Mouse (Mus musculus) stomach, embryonic 16.5 days (tissue): ENCODE results near the gene Cdk18. TPM values are rescaled to one million over a fixed set of nuclear protein-coding genes. Genes with fewer than 3 reads are reported as not detected.

Source experiments
- ATAC-seq: fragments of 200-750 bp; cut with Nextera tagmentation; 2 replicates; pipeline ENCODE4 v1.8.0; 2017; ENCODE audit warnings: moderate number of reproducible peaks, moderate TSS enrichment; ENCODE audit not compliant: insufficient read depth, low FRiP score
- H3K27ac ChIP-seq: fragments of 300-500 bp; sonication (generic); 2 replicates; pipeline ENCODE4 v1.5.1; 2014; ENCODE audit warnings: low read length
- H3K27me3 ChIP-seq: fragments of 300-500 bp; sonication (generic); 2 replicates; pipeline ENCODE4 v1.6.1; 2014; ENCODE audit warnings: low read length, control low read depth, mixed read lengths; ENCODE audit not compliant: control insufficient read depth, insufficient read depth
- H3K36me3 ChIP-seq: fragments of 300-500 bp; sonication (generic); 2 replicates; pipeline ENCODE4 v1.6.1; 2014; ENCODE audit warnings: low read length; ENCODE audit not compliant: control insufficient read depth, insufficient read depth
- H3K4me1 ChIP-seq: fragments of 300-500 bp; sonication (generic); 2 replicates; pipeline ENCODE4 v1.6.1; 2014; ENCODE audit warnings: low read length, control low read depth, mixed read lengths; ENCODE audit not compliant: control insufficient read depth, insufficient read depth
- H3K4me2 ChIP-seq: fragments of 300-500 bp; sonication (generic); 2 replicates; pipeline ENCODE4 v1.6.1; 2014; ENCODE audit warnings: low read depth, low read length, mixed read lengths
- H3K4me3 ChIP-seq: fragments of 300-500 bp; sonication (generic); replicated peaks from 2 replicates; pipeline ENCODE4 v1.5.1; 2014; ENCODE audit warnings: mild to moderate bottlenecking, low read length
- H3K9ac ChIP-seq: fragments of 300-500 bp; sonication (generic); 2 replicates; pipeline ENCODE4 v1.6.1; 2014; ENCODE audit warnings: low read length
- H3K9me3 ChIP-seq: fragments of 300-500 bp; sonication (generic); replicated peaks from 2 replicates; pipeline ENCODE4 v1.6.1; 2016; ENCODE audit warnings: low read length, control low read depth; ENCODE audit not compliant: control insufficient read depth
- WGBS: fragments of 180-500 bp; shearing (Covaris S2); extraction: QIAGEN DNeasy Blood & Tissue Kit; methylation state at CpG from one replicate; pipeline ENCODE4 v1.1.7; 2014; 5-methylcytosine and 5-hydroxymethylcytosine counted together
- polyA plus RNA-seq: library from polyadenylated mRNA; unstranded; fragments of >200 nt; fragmentation: Nextera tagmentation; extraction: Ambion mirVana; gene quantifications from 2 replicates; pipeline ENCODE4 v1.2.1, GENCODE M21; 2015

The Cdk18 gene
- 6.9 and 7.4 TPM in 2 replicates for polyA plus RNA-seq

DNA sequence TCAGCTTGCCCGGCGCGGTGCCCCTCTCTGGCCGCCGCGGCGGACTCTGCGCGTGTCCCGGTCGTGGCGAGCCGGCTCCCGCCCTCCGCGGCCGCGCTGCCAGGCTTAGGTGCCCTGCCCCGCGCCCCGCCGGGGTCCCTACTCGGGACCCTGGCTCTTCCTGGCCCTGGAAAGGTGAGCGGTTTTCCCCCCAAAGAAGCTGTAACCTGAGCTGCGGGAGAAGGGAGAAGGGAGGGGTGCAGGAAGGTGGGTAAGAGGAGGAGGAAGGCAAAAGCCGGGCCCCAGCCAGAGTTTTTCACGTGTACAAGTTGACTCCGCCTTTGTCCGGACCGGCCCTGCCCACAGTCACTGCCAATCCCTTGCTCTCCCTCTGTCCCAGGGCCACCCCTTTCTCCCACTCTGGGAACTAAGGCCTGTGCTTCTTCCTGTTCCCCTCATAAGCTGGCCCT is at the start of gene Cdk18:
TSS of gene Cdk18 (minus strand) at position 269 of the 449 bp plus-strand sequence.
- Histone ChIP-seq H3K9me3 (no peaks in the 10 kb centered on the region), H3K4me3 (peak within 1 kb of the TSS; percentile 61)
- ATAC-seq: peak; percentile 91

DNA sequence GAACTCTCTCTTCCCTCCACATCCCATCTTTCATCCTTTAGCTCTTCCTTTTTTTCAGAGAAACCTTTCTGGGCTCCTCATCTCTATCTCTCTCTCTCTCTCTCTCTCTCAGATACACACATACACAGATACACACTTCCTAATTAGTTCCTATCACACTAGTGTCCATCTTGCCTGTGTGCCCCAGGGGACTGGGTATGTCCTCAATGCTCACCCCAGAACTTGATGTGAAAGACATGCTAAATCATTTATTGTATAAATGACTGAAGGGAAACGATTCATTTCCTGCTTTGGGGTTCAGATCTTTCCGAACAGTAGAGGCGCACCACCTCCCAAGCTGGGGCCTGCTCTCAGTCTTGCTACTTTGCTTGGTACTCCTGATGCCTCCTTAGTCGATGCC is 49.7 kb upstream of the Cdk18 start:
- ATAC-seq: no peak
- H3K27me3 ChIP-seq: peaks cover 69% of the 10 kb centered on the region
- 44% methylated on average over 4 of the region's 4 CpGs for WGBS

More for the DNA sequence above, at the start of gene Cdk18:
- Histone ChIP-seq H3K27me3 (no peaks in the 10 kb centered on the region), H3K4me2 (peak within 1 kb of the TSS; percentile 94), H3K36me3 (no peaks in the 10 kb centered on the region), H3K4me1 (peaks cover 5% of the 10 kb centered on the region; the same call in 1 of the 2 replicates), H3K9ac (peak within 1 kb of the TSS; percentile 75), H3K27ac (peak within 1 kb of the TSS; percentile 50)
- under 1% methylated on average over 30 of the region's 30 CpGs for WGBS

DNA sequence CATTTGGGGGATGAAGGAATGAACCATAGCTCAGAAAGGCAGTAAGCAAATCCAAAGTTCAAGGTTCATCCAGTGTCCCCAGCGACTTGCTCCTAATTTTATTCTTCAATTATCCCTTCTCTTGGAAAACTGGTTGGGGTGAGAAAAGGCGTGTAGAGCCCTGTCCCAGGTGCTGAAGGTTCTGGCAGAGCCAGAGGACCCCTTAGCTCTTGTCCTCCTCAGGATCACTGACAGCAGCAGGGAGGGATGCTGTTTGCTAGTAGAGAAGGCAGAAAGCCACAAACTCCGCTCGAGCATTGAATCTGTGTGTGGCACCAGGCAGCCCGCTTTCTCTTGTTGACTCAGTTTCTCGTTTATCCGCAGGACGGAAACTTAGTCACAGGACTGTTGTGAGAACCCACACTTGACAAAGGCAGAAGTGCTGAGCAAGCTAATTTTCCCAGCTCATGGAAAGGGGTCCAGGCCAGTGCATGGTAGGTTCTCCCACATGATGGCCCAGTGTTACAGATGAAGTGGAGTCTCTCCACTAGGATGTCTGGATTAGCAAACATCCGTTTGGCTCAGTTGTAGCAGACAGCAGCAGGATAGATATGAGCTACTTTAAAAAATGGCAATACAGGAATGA is 49.1 kb upstream of the Cdk18 start:
- H3K36me3 ChIP-seq: no peaks in the 10 kb centered on the region
- no peaks in the 10 kb centered on the region for H3K4me1 ChIP-seq
- H3K9me3 ChIP-seq: no peaks in the 10 kb centered on the region
- H3K27me3 ChIP-seq: peaks cover 63% of the 10 kb centered on the region
- no peak overlapping the region for H3K4me2 ChIP-seq
- 27% methylated on average over 9 of the region's 9 CpGs for WGBS
- no peak overlapping the region for H3K27ac ChIP-seq
- ATAC-seq: no peak
- no peak overlapping the region for H3K9ac ChIP-seq
- H3K4me3 ChIP-seq: no peak overlapping the region

More for the DNA sequence above, 49.7 kb upstream of the Cdk18 start:
- Histone ChIP-seq H3K4me1 (no peaks in the 10 kb centered on the region), H3K4me2 (no peak overlapping the region), H3K9ac (no peak overlapping the region), H3K27ac (no peak overlapping the region), H3K36me3 (no peaks in the 10 kb centered on the region), H3K4me3 (no peak overlapping the region), H3K9me3 (no peaks in the 10 kb centered on the region)

DNA sequence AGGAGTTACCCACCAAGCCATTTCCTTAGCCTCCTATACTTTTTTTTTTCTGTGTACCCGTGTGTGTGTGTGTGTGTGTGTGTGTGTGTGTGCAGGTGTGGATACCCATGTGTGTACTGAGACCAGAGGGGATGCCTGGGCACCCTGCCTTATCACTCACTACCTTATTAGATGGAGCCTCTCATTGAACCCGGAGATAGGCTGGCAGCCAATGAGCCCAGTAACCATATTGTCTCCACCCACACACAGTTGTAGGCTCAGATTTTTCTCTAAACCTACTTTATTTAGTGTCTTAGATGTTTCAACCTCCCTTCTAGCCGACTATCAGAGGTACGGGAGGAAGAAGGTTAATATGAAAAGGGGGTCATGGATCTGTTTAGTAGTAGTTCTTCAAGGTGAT is 46.8 kb upstream of the Cdk18 start:
- Histone ChIP-seq H3K27me3 (peaks cover 43% of the 10 kb centered on the region), H3K9ac (no peak overlapping the region), H3K9me3 (no peaks in the 10 kb centered on the region), H3K4me3 (no peak overlapping the region), H3K27ac (no peak overlapping the region), H3K4me2 (no peak overlapping the region), H3K4me1 (no peaks in the 10 kb centered on the region), H3K36me3 (no peaks in the 10 kb centered on the region)
- no peak for ATAC-seq
- 71% methylated on average over 4 of the region's 4 CpGs for WGBS

DNA sequence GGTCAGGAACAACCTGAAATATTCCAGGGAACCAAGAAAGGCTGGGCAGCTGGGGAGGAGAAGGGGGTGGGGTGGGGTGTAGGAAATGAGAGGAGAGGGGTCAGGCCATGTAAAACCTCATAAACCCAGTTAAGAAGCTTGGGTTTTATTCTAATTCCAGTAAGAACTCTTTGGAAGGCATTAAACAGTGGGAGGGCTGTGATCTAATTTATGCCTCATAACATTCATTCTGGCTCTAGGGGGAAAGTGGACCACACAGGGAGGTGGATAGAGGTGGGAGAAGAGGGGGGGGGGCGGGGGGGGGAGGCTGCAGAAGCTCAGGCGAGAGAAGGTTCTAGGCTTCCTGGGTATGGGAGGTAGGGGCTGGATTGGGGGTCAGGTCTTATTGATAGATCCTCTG is 32.1 kb upstream of the Cdk18 start:
- no peaks in the 10 kb centered on the region for H3K9me3 ChIP-seq
- no peak overlapping the region for H3K4me2 ChIP-seq
- 0 out of 2 replicates have a peak, but pooled peaks cover 3% of the 10 kb centered on the region for H3K4me1 ChIP-seq
- H3K27ac ChIP-seq: no peak overlapping the region
- no peak overlapping the region for H3K4me3 ChIP-seq
- H3K9ac ChIP-seq: no peak overlapping the region
- 55% methylated on average over 1 of the region's 2 CpGs for WGBS
- H3K36me3 ChIP-seq: no peaks in the 10 kb centered on the region
- no peak for ATAC-seq
- H3K27me3 ChIP-seq: no peaks in the 10 kb centered on the region

DNA sequence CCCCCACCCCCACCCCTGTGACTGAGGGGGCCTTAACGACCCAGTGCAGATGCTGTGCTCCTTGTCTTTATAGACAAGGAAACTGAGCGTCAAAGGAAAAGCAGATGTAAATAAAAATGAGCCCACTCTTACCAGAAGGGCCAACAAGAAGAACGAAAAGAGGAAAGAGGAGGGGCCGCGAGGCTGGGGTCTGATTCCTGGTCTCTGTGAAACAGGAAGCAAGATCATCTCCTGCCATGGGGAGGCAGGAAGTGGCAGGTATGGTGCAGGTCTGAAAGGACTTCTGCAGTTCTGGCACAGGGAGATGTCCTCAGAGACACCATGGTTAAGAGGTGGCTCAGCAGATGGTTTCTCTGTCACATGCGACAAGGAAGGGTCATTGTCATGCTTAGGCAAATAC is 31.2 kb upstream of the Cdk18 start:
- Histone ChIP-seq H3K36me3 (no peaks in the 10 kb centered on the region), H3K27ac (no peak overlapping the region), H3K4me1 (0 out of 2 replicates have a peak, but pooled peaks cover 3% of the 10 kb centered on the region), H3K9me3 (no peaks in the 10 kb centered on the region), H3K4me2 (no peak overlapping the region), H3K4me3 (no peak overlapping the region), H3K27me3 (no peaks in the 10 kb centered on the region), H3K9ac (no peak overlapping the region)
- 46% methylated on average over 6 of the region's 6 CpGs for WGBS
- no peak for ATAC-seq

DNA sequence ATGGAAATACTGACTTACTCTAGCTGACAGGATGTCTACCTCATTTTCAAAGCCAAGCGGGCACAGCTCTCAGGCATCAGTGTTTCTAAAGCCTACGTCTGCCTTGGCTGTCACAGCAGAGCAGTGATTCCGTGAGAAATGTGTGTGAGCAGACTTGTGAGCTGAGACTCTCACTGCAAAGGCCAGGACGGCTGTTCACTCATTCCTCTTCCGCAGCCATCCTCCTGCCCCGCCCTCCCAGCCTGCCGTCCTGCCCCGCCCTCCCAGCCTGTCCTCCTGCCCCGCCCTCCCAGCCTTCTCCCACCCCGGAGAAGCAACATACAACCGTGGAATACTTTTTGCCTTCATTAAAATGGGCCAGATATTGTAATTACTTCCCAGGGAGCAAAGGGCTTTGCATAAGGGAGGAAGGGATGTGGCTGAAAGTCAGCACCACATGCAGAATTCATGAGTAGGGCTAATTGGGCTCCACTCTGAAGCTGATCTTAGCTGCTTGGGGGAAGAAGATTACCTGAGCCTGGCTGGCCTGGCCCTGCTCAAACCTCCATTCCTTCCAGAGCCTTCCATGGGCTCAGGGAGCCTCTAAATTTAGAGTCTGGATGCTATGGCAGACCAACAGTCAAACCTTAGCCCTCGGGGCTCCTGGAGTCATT is 28.8 kb upstream of the Cdk18 start:
- Histone ChIP-seq H3K4me1 (0 out of 2 replicates have a peak, but pooled peaks cover 3% of the 10 kb centered on the region), H3K4me3 (no peak overlapping the region), H3K9me3 (no peaks in the 10 kb centered on the region), H3K36me3 (no peaks in the 10 kb centered on the region), H3K27me3 (no peaks in the 10 kb centered on the region), H3K9ac (peak overlapping the region; percentile 51; the same call in 1 of the 2 replicates), H3K27ac (peak overlapping the region; percentile 24; the same call in 1 of the 2 replicates), H3K4me2 (peak overlapping the region; percentile 44)
- peak; percentile 37; the same call in 1 of the 2 replicates for ATAC-seq
- WGBS: 9% methylated on average over 12 of the region's 12 CpGs

DNA sequence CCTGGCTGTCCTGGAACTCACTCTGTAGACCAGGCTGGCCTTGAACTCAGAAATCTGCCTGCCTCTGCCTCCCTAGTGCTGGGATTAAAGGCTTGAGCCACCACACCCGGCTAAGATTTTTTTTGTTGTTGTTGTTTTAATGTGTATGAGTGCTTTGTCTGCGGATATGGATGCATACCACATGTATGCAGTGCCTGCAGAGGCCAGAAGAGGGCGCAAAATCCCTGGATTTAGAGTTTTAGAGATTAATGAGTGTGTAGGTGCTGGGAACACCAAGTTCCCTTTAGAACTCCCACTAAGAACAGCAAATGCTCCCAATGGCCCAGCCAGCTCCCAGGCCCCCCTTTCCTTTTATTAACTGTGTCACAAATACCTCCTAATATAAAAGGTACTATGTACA is 26.4 kb upstream of the Cdk18 start:
- Histone ChIP-seq H3K4me2 (no peak overlapping the region), H3K4me1 (0 out of 2 replicates have a peak, but pooled peaks cover 3% of the 10 kb centered on the region), H3K27ac (no peak overlapping the region), H3K9ac (no peak overlapping the region), H3K36me3 (no peaks in the 10 kb centered on the region), H3K9me3 (no peaks in the 10 kb centered on the region), H3K4me3 (no peak overlapping the region), H3K27me3 (no peaks in the 10 kb centered on the region)
- no peak for ATAC-seq
- 57% methylated on average over 3 of the region's 3 CpGs for WGBS

DNA sequence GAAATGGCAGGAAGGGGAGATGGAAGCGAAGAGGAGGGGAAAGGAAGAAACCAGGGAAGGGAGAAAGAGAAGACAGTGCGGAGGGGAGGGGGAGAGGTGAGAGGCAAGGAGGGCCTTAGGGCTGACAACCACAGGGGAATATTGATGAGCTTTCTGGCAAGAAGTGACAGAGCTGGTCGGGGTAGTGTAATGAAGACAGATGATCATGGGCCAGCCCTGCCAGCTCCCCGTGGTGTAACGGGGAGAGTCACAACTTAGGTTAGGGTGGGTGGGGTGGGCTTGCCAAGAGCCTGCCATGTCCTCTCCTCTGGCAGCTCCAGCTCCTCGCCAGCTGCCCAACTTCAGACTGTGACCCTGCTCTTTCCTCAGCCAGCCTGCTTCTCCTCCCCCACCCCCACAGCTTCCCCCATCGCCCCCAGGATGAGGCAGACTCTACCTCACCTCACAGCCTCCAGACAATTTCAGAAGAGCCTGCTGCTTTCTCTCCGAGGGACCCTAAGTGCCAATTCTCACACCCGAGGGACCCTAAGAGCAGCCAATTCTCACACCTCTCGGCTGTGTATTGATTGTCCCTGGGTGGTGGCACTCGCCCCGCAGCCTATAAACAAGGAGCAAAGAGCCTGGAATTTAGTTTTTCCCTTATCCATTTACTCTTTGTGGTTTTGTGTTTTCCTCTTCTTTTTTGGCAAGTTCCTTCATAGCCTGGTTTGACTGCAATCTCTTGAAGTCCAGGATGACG is 25.5 kb upstream of the Cdk18 start:
- no peaks in the 10 kb centered on the region for H3K9me3 ChIP-seq
- no peak overlapping the region for H3K27ac ChIP-seq
- no peak overlapping the region for H3K4me2 ChIP-seq
- no peak overlapping the region for H3K4me3 ChIP-seq
- no peaks in the 10 kb centered on the region for H3K36me3 ChIP-seq
- no peaks in the 10 kb centered on the region for H3K27me3 ChIP-seq
- WGBS: 22% methylated on average over 13 of the region's 13 CpGs
- 0 out of 2 replicates have a peak, but pooled peaks cover 3% of the 10 kb centered on the region for H3K4me1 ChIP-seq
- ATAC-seq: no peak
- H3K9ac ChIP-seq: no peak overlapping the region
